Mouse (Mus musculus) CH12.LX (cell line): ENCODE results near the gene Taf11. TPM values are rescaled to one million over a fixed set of nuclear protein-coding genes. Genes with fewer than 3 reads are reported as not detected.

ENCODE experiments used
- DNase-seq: peaks from one replicate; pipeline ENCODE4 v3.0.0-alpha.2; 2013; ENCODE audit errors: extremely low read depth
- H3K27ac ChIP-seq: 2 replicates; pipeline ENCODE4 v1.5.1; 2012; ENCODE audit warnings: low read depth, mild to moderate bottlenecking, control low read depth, moderate library complexity; ENCODE audit not compliant: insufficient read depth
- H3K27me3 ChIP-seq: replicated peaks from 2 replicates; pipeline ENCODE3; 2012; ENCODE audit warnings: inconsistent platforms
- H3K36me3 ChIP-seq, 2 experiments: replicated peaks in 1 of 2; 2 replicates each; pipeline versions ENCODE3 to v1.6.1; 2012; ENCODE audit warnings: inconsistent platforms in 1 of 2, low read length in 1 of 2, mild to moderate bottlenecking in 1 of 2, mixed read lengths in 1 of 2, moderate library complexity in 1 of 2; ENCODE audit not compliant: control insufficient read depth in 1 of 2, insufficient read depth in 1 of 2
- H3K4me1 ChIP-seq, 2 experiments: 2 replicates each; pipeline ENCODE4 v1.6.1; 2012; ENCODE audit warnings: inconsistent platforms in 1 of 2, moderate library complexity in 1 of 2; ENCODE audit not compliant: insufficient read depth in 2 of 2, control insufficient read depth in 1 of 2
- H3K4me2 ChIP-seq: 2 replicates; pipeline ENCODE4 v1.6.1; 2012; ENCODE audit warnings: low read depth, mild to moderate bottlenecking, control low read depth; ENCODE audit not compliant: poor library complexity, insufficient read depth, severe bottlenecking
- H3K4me3 ChIP-seq, 3 experiments: fragments of 150-350 bp in 1 of 3; sonication (generic) in 1 of 3; replicated peaks in 1 of 3; 2 replicates each; pipeline versions ENCODE3 to v1.5.1; 2011 to 2012; ENCODE audit warnings: low read depth in 2 of 3, low read length in 2 of 3, mild to moderate bottlenecking in 2 of 3, moderate library complexity in 2 of 3, control low read depth in 1 of 3, improper control_type of control experiment in 1 of 3, inconsistent platforms in 1 of 3, mixed read lengths in 1 of 3; ENCODE audit not compliant: poor library complexity in 1 of 3
- H3K79me2 ChIP-seq: replicated peaks from 2 replicates; pipeline ENCODE4 v1.6.1; 2012; ENCODE audit warnings: mild to moderate bottlenecking, moderate library complexity; ENCODE audit not compliant: control insufficient read depth, poor library complexity, insufficient read depth, severe bottlenecking; ENCODE audit errors: extremely low read depth
- H3K9ac ChIP-seq: 2 replicates; pipeline ENCODE4 v1.6.1; 2012; ENCODE audit warnings: low read depth, mild to moderate bottlenecking, control low read depth, moderate library complexity; ENCODE audit not compliant: insufficient read depth
- H3K9me3 ChIP-seq: replicated peaks from 2 replicates; pipeline ENCODE3; 2012; ENCODE audit warnings: low read length, inconsistent platforms, mixed read lengths
- BHLHE40 ChIP-seq: IDR thresholded peaks from 2 replicates; pipeline ENCODE4 v1.6.1; 2011; ENCODE audit warnings: mild to moderate bottlenecking, low read depth, low read length, improper control_type of control experiment
- CHD1 ChIP-seq: IDR thresholded peaks from 2 replicates; pipeline ENCODE4 v1.6.1; 2012; ENCODE audit warnings: low read depth, low read length, improper control_type of control experiment, inconsistent platforms
- CTCF ChIP-seq, 2 experiments: IDR thresholded peaks in 1 of 2; conservative IDR thresholded peaks in 1 of 2; 2 replicates each; pipeline ENCODE4 v1.5.1; 2011 to 2012; ENCODE audit warnings: low read depth in 2 of 2, low read length in 2 of 2, improper control_type of control experiment in 1 of 2, inconsistent platforms in 1 of 2, mild to moderate bottlenecking in 1 of 2, moderate library complexity in 1 of 2
- ELF1 ChIP-seq: IDR thresholded peaks from 2 replicates; pipeline ENCODE4 v1.6.1; 2014; ENCODE audit warnings: low read depth, mild to moderate bottlenecking, inconsistent platforms, low read length, improper control_type of control experiment
- GABPA ChIP-seq: IDR thresholded peaks from 2 replicates; pipeline ENCODE4 v1.6.1; 2012; ENCODE audit warnings: low read depth, low read length, improper control_type of control experiment, inconsistent platforms; ENCODE audit not compliant: insufficient replicate concordance
- IRF4 ChIP-seq: IDR thresholded peaks from 2 replicates; pipeline ENCODE4 v1.6.1; 2014; ENCODE audit warnings: low read depth, mild to moderate bottlenecking, inconsistent platforms, low read length, improper control_type of control experiment
- KAT2A ChIP-seq: IDR thresholded peaks from 2 replicates; pipeline ENCODE4 v1.6.1; 2012; ENCODE audit warnings: low read length, improper control_type of control experiment, inconsistent platforms; ENCODE audit not compliant: insufficient replicate concordance
- MAFK ChIP-seq: IDR thresholded peaks from 2 replicates; pipeline ENCODE4 v1.6.1; 2011; ENCODE audit warnings: low read length, improper control_type of control experiment; ENCODE audit not compliant: insufficient replicate concordance
- MAX ChIP-seq: IDR thresholded peaks from 2 replicates; pipeline ENCODE4 v1.6.1; 2011; ENCODE audit warnings: low read length, improper control_type of control experiment
- POLR2A ChIP-seq: IDR thresholded peaks from 2 replicates; pipeline ENCODE4 v1.6.1; 2011; ENCODE audit warnings: low read depth, mild to moderate bottlenecking, improper control_type of control experiment, low read length
- RCOR1 ChIP-seq: conservative IDR thresholded peaks from 2 replicates; pipeline ENCODE4 v1.6.1; 2012; ENCODE audit warnings: low read depth, mild to moderate bottlenecking, inconsistent platforms, low read length, improper control_type of control experiment
- SMC3 ChIP-seq: IDR thresholded peaks from 2 replicates; pipeline ENCODE4 v1.6.1; 2011; ENCODE audit warnings: low read depth, low read length, improper control_type of control experiment
- TCF12 ChIP-seq: IDR thresholded peaks from 2 replicates; pipeline ENCODE4 v1.6.1; 2014; ENCODE audit warnings: low read depth, mild to moderate bottlenecking, inconsistent platforms, low read length, improper control_type of control experiment
- USF1 ChIP-seq: IDR thresholded peaks from 2 replicates; pipeline ENCODE4 v1.6.1; 2014; ENCODE audit warnings: low read depth, mild to moderate bottlenecking, inconsistent platforms, low read length, improper control_type of control experiment
- USF2 ChIP-seq: conservative IDR thresholded peaks from 2 replicates; pipeline ENCODE4 v1.6.1; 2011; ENCODE audit warnings: low read depth, low read length, improper control_type of control experiment
- ZKSCAN1 ChIP-seq: IDR thresholded peaks from 2 replicates; pipeline ENCODE4 v1.6.1; 2012; ENCODE audit warnings: low read depth, inconsistent platforms, low read length, improper control_type of control experiment, borderline replicate concordance
- ZMIZ1 ChIP-seq: IDR thresholded peaks from 2 replicates; pipeline ENCODE4 v1.6.1; 2012; ENCODE audit warnings: low read depth, mild to moderate bottlenecking, inconsistent platforms, low read length, improper control_type of control experiment
- dilution Hi-C: fragments of 300-500 bp; cut with MboI; formaldehyde crosslinking; loops from 2 replicates; pipeline ENCODE4 v1.14.3; 2020; ENCODE audit warnings: low sequenced_read_pairs; ENCODE audit not compliant: extremely low pct_unique_long_range_greater_than_20kb, extremely low pct_ligation_motif_present
- in situ Hi-C: fragments of 300-500 bp; cut with MboI; formaldehyde crosslinking; loops from 3 replicates; pipeline ENCODE4 v1.14.3; 2019; ENCODE audit warnings: low sequenced_read_pairs, low pct_ligation_motif_present, low pct_unique_long_range_greater_than_20kb, mixed read lengths
- polyA plus RNA-seq: library from polyadenylated mRNA; unstranded; fragments of >175 nt; gene quantifications from 2 replicates; pipeline ENCODE4 v1.2.1, GENCODE M21; 2012; ENCODE audit warnings: low read depth; ENCODE audit not compliant: insufficient read length
- total RNA-seq, 2 experiments: library from RNA; depleted of rRNA; stranded (reverse); fragments of 300-350 nt in 1 of 2; fragments of >200 nt in 1 of 2; gene quantifications; 2 replicates each; pipeline ENCODE4 v1.2.3; 2012 to 2014

Gene Taf11
- total and polyA plus RNA-seq, 3 experiments, result 36.9 to 70.9 (median 41.1) TPM

DNA sequence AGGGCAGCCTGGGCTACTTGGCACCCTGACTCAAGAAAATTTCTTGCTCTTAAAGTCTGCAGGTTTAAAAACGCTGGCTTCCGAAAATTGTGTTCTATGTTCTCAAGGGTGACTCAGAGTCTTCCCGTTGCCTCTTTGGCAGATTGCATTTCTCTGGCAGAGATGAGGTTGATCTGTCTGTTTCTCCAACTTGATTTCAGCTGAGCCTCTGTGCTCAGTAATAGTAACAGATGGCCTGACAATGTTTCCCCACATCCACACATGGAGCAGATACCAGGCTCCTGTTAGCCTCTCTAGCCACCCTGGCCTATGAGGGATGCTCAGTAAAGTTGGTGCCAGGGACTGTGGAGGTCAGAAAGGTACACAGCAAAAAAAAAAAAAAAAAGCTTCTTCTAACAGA, 37.8 kb downstream of the Taf11 start:
- dilution Hi-C loops, result no loop called here

GRCm38 (mm10) chr17:27866737-27867136, 42.9 kb downstream of the Taf11 start:
- dilution Hi-C loops, result no loop called here
- Histone ChIP-seq H3K4me1 (0 out of 4 replicates have a peak, but pooled peaks cover 0 to 4% of the 10 kb centered on the region in 2 experiments), H3K36me3 (peaks cover 0 to 27% of the 10 kb centered on the region in 2 experiments), H3K9ac (no peak overlapping the region), H3K79me2 (peaks cover 2% of the 10 kb centered on the region; the same call in 1 of the 2 replicates), H3K27ac (no peak overlapping the region), H3K4me2 (no peak overlapping the region), H3K4me3 (no peak overlapping the region)
- TF ChIP-seq GABPA (no peak), SMC3 (no peak), USF2 (no peak), ZKSCAN1 (no peak), MAFK (no peak), POLR2A (no peak), CHD1 (no peak), IRF4 (no peak), RCOR1 (no peak), USF1 (no peak), TCF12 (no peak), ELF1 (no peak)
- TF ChIP-seq, all 38 proteins: peak for 0
- no peak for DNase-seq
- Histone ChIP-seq H3K27me3 (no peaks in the 10 kb centered on the region), H3K9me3 (no peaks in the 10 kb centered on the region)
- in situ Hi-C loops, result no loop called here

More for the DNA sequence above, 37.8 kb downstream of the Taf11 start:
- Histone ChIP-seq H3K79me2 (peaks cover 2% of the 10 kb centered on the region; the same call in 1 of the 2 replicates), H3K4me1 (no peaks in the 10 kb centered on the region), H3K4me2 (no peak overlapping the region), H3K4me3 (no peak overlapping the region), H3K9me3 (no peaks in the 10 kb centered on the region), H3K27ac (no peak overlapping the region), H3K36me3 (peaks cover 0 to 20% of the 10 kb centered on the region in 2 experiments), H3K9ac (no peak overlapping the region)
- in situ Hi-C loops, result no loop called here
- no peak for DNase-seq
- TF ChIP-seq ZMIZ1, result no peak
- TF ChIP-seq CTCF (conservative IDR thresholded peaks at IDR 0.05 in 1 of 2, IDR thresholded peaks at IDR 0.05 in 1 of 2; ENCODE audit: low read depth in 2 of 2, low read length in 2 of 2), result no peak
- TF ChIP-seq, all 38 proteins: peak for 0
- H3K27me3 ChIP-seq, result no peaks in the 10 kb centered on the region

DNA sequence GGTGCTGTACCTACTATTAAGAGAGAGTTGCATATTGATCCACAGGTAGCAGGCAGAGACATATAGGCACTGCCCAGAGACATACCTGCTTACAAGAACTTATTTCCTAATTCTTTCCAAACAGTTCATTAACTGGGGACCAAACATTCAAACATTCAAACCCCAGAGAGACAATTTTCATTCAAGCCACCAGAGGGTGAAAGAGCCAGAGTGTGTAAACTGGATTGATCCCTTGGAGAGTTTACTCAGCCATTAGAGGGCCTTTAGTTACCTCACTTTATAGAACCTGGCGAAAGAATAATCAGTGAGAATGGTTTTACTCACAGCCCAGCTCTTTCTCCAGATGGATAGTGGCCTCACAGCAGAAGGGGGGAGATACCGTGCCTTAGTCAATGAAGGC, 44.2 kb downstream of the Taf11 start:
- TF ChIP-seq KAT2A (no peak), BHLHE40 (no peak), RCOR1 (no peak), MAX (no peak), USF1 (no peak), CTCF (conservative IDR thresholded peaks at IDR 0.05 in 1 of 2, IDR thresholded peaks at IDR 0.05 in 1 of 2; ENCODE audit: low read depth in 2 of 2, low read length in 2 of 2) (no peak)
- H3K4me3 ChIP-seq, result no peak overlapping the region
- in situ Hi-C loops, result no loop called here
- H3K27me3 ChIP-seq, result no peaks in the 10 kb centered on the region
- peaks cover 4% of the 10 kb centered on the region; the same call in 1 of the 2 replicates for H3K79me2 ChIP-seq
- H3K27ac ChIP-seq, result no peak overlapping the region
- H3K9me3 ChIP-seq, result no peaks in the 10 kb centered on the region
- no peak for DNase-seq
- 0 out of 4 replicates have a peak, but pooled peaks cover 0 to 4% of the 10 kb centered on the region in 2 experiments for H3K4me1 ChIP-seq
- H3K9ac ChIP-seq, result no peak overlapping the region
- dilution Hi-C loops, result no loop called here
- peaks cover 0 to 32% of the 10 kb centered on the region in 2 experiments for H3K36me3 ChIP-seq
- no peak overlapping the region for H3K4me2 ChIP-seq
